In genomic region chr11:87422511-87423340, GRCm38 (mm10) we compare ENCODE assay signal across 7 mouse cellular contexts. TPM values are rescaled to one million over a fixed set of nuclear protein-coding genes. Genes with fewer than 3 reads are reported as not detected.
A peak's percentile ranks its signal among the peaks of the same experiment; 100 is the strongest.
DNase-seq lines count a peak whose midpoint lies in the region; ATAC-seq lines count a peak whose summit lies in the region.

No protein-coding gene starts in this region.

- peak overlapping the region; percentile 60; the same call in 1 of the 2 replicates for H3K9ac ChIP-seq in intestine, embryonic 16.5 days (ENCODE audit: low read depth, low read length)
- H3K9ac ChIP-seq in midbrain, embryonic 11.5 days (ENCODE audit: low read length), result peak overlapping the region; percentile 58

- H3K4me3 ChIP-seq in intestine, embryonic 16.5 days (ENCODE audit: low read length), result peak overlapping the region; percentile 43
- peak overlapping the region; percentile 24 for H3K4me3 ChIP-seq in midbrain, embryonic 11.5 days (ENCODE audit: low read depth, low read length)

- under 1% methylated on average over 26 of the region's 26 CpGs for WGBS in intestine, embryonic 16.5 days
- WGBS in midbrain, embryonic 11.5 days, result under 1% methylated on average over 25 of the region's 26 CpGs

- H3K27ac ChIP-seq in intestine, embryonic 16.5 days (ENCODE audit: low read length), result peak overlapping the region; percentile 67
- H3K27ac ChIP-seq in midbrain, embryonic 11.5 days (ENCODE audit: low read depth, low read length), result peak overlapping the region; percentile 61; the same call in 1 of the 2 replicates

- ATAC-seq in intestine, embryonic 16.5 days, result peak; percentile 83
- ATAC-seq in midbrain, embryonic 11.5 days (ENCODE audit: low FRiP score), result peak; percentile 83

- no peaks in the 10 kb centered on the region for H3K36me3 ChIP-seq in intestine, embryonic 16.5 days (ENCODE audit: control insufficient read depth, insufficient read depth, low read length)
- H3K36me3 ChIP-seq in midbrain, embryonic 11.5 days (ENCODE audit: control insufficient read depth, insufficient read depth, low read length), result no peaks in the 10 kb centered on the region

- peak overlapping the region; percentile 71 for H3K4me2 ChIP-seq in intestine, embryonic 16.5 days (ENCODE audit: low read depth, low read length)
- H3K4me2 ChIP-seq in midbrain, embryonic 11.5 days, result peak overlapping the region; percentile 46

- H3K4me1 ChIP-seq in intestine, embryonic 16.5 days (ENCODE audit: control insufficient read depth, insufficient read depth, low read length), result peaks cover 3% of the 10 kb centered on the region; the same call in 1 of the 2 replicates
- peaks cover 6% of the 10 kb centered on the region; the same call in 1 of the 2 replicates for H3K4me1 ChIP-seq in midbrain, embryonic 11.5 days (ENCODE audit: control insufficient read depth, insufficient read depth, low read length)

- peak; percentile 88 for DNase-seq in adrenal gland, adult 8-10 months
- DNase-seq in embryo, embryonic 11.5 days (ENCODE audit: low read depth, low spot score), result peak; percentile 84
- DNase-seq in gastrocnemius, postnatal 36 days, result peak; percentile 61 to 79
- DNase-seq in left cerebral cortex, postnatal 36 days (ENCODE audit: low spot score in 2 of 2), result peak; percentile 84 to 86
- peak; percentile 97 for DNase-seq in midbrain, embryonic 11.5 days (ENCODE audit: low spot score, missing footprints)
- peak; percentile 92 for DNase-seq in skeletal muscle tissue, adult 2 months (ENCODE audit: low read depth, low spot score)

- H3K9me3 ChIP-seq in intestine, embryonic 16.5 days (ENCODE audit: control insufficient read depth, low read length), result no peaks in the 10 kb centered on the region
- no peaks in the 10 kb centered on the region for H3K9me3 ChIP-seq in midbrain, embryonic 11.5 days (ENCODE audit: control insufficient read depth, low read length)

- H3K27me3 ChIP-seq in intestine, embryonic 16.5 days (replicated peaks; ENCODE audit: control insufficient read depth, insufficient read depth, low read length), result no peaks in the 10 kb centered on the region
- H3K27me3 ChIP-seq in midbrain, embryonic 11.5 days (ENCODE audit: control insufficient read depth, insufficient read depth, low read length), result no peaks in the 10 kb centered on the region

- intact Hi-C loops in gastrocnemius, postnatal 36 days (cut with DNase I), result no loop called here
- intact Hi-C loops in left cerebral cortex, postnatal 36 days (cut with DNase I), result loop anchor here (2.0 kb wide), 1 partner anchor 26 kb away; no protein-coding TSS in a partner anchor

RNA-seq across cellular contexts. Expression of gene Tex14, which starts 17.9 kb away (rescaled TPM):
- 1 to 10 TPM in 2 of 4 experiments, under 1 TPM in 2; 0.06 to 2.2 (median 1.1) TPM for total RNA-seq in adrenal gland, adult 8-10 months (2022)
- not detected for total RNA-seq in gastrocnemius, postnatal 36 days (2021)
- polyA plus RNA-seq in intestine, embryonic 16.5 days (2015; fragmentation: Nextera tagmentation; extraction: Ambion mirVana), result 0.53 and 0.70 TPM in 2 replicates
- under 1 TPM; 0.10 to 0.68 TPM for total RNA-seq in left cerebral cortex, postnatal 36 days (2021)
- 0.21 and 0.30 TPM in 2 replicates for polyA plus RNA-seq in midbrain, embryonic 11.5 days (2014; fragmentation: Nextera tagmentation; extraction: Ambion mirVana)

RNA-seq across cellular contexts. Expression of gene Rad51c, which starts 18.0 kb away (rescaled TPM):
- 1 to 10 TPM; 1.4 to 2.3 (median 1.8) TPM for total RNA-seq in adrenal gland, adult 8-10 months (2022)
- under 1 TPM; 0.32 to 0.41 TPM for total RNA-seq in gastrocnemius, postnatal 36 days (2021)
- polyA plus RNA-seq in intestine, embryonic 16.5 days (2015; fragmentation: Nextera tagmentation; extraction: Ambion mirVana), result 4.7 and 5.3 TPM in 2 replicates
- total RNA-seq in left cerebral cortex, postnatal 36 days (2021), result 1 to 10 TPM; 3.5 to 4.4 TPM
- 13.6 and 15.7 TPM in 2 replicates for polyA plus RNA-seq in midbrain, embryonic 11.5 days (2014; fragmentation: Nextera tagmentation; extraction: Ambion mirVana)

Comparison
In these comparisons a context has a peak if more than half of its experiments do, and no peak if none do; other contexts are left out.
1. Peak in every context shown above with its lines: DNase-seq, ATAC-seq, H3K4me3 ChIP-seq and H3K27ac ChIP-seq.